Mouse (Mus musculus) liver, postnatal 0 days (tissue): Measurements from ENCODE around the gene Ptpn5. TPM values are rescaled to one million over a fixed set of nuclear protein-coding genes. Genes with fewer than 3 reads are reported as not detected.

Experiments used
- ATAC-seq: fragments of 200-750 bp; cut with Nextera tagmentation; 2 replicates; pipeline ENCODE4 v1.8.0; 2017; ENCODE audit warnings: mild to moderate bottlenecking, moderate library complexity
- DNase-seq: peaks from one replicate; pipeline ENCODE4 v3.0.0-alpha.2; 2016
- H3K27ac ChIP-seq: fragments of 300-500 bp; sonication (generic); 2 replicates; pipeline ENCODE4 v1.5.1; 2014; ENCODE audit warnings: antibody characterized with exemption, moderate library complexity, mild to moderate bottlenecking, low read depth
- H3K27me3 ChIP-seq: fragments of 300-500 bp; sonication (generic); 2 replicates; pipeline ENCODE4 v1.6.1; 2014; ENCODE audit warnings: low read length, control low read depth, mixed read lengths; ENCODE audit not compliant: insufficient read depth
- H3K36me3 ChIP-seq: fragments of 300-500 bp; sonication (generic); replicated peaks from 2 replicates; pipeline ENCODE4 v1.6.1; 2014; ENCODE audit warnings: mild to moderate bottlenecking, control low read depth, low read length, moderate library complexity, mixed read lengths; ENCODE audit not compliant: insufficient read depth
- H3K4me1 ChIP-seq: fragments of 300-500 bp; sonication (generic); 2 replicates; pipeline ENCODE4 v1.6.1; 2014; ENCODE audit warnings: antibody characterized with exemption, mild to moderate bottlenecking, control low read depth; ENCODE audit not compliant: insufficient read depth
- H3K4me2 ChIP-seq: fragments of 300-500 bp; sonication (generic); 2 replicates; pipeline ENCODE4 v1.6.1; 2014; ENCODE audit warnings: low read depth, mild to moderate bottlenecking, low read length, moderate library complexity, mixed read lengths
- H3K4me3 ChIP-seq: fragments of 300-500 bp; sonication (generic); 2 replicates; pipeline ENCODE4 v1.5.1; 2014; ENCODE audit warnings: low read depth, low read length
- H3K9ac ChIP-seq: fragments of 300-500 bp; sonication (generic); replicated peaks from 2 replicates; pipeline ENCODE4 v1.6.1; 2014; ENCODE audit warnings: mild to moderate bottlenecking, moderate library complexity
- H3K9me3 ChIP-seq: fragments of 300-500 bp; sonication (generic); 2 replicates; pipeline ENCODE4 v1.6.1; 2016; ENCODE audit warnings: mild to moderate bottlenecking, control low read depth, low read length, mixed read lengths
- CTCF ChIP-seq: sonication (generic); IDR thresholded peaks from 2 replicates; pipeline ENCODE4 v1.5.1; 2016; ENCODE audit warnings: antibody characterized with exemption, low read depth
- EP300 ChIP-seq: IDR thresholded peaks from 2 replicates; pipeline ENCODE4 v1.6.1; 2016; ENCODE audit warnings: antibody characterized with exemption, low read depth, mild to moderate bottlenecking
- WGBS: fragments of 180-500 bp; shearing (Covaris S2); extraction: QIAGEN DNeasy Blood & Tissue Kit; methylation state at CpG from one replicate; pipeline ENCODE4 v1.1.7; 2014; ENCODE audit not compliant: insufficient replicate concordance; 5-methylcytosine and 5-hydroxymethylcytosine counted together
- polyA plus RNA-seq: library from polyadenylated mRNA; unstranded; fragments of >200 nt; fragmentation: Nextera tagmentation; extraction: Ambion mirVana; gene quantifications from 2 replicates; pipeline ENCODE4 v1.2.1, GENCODE M21; 2015

Ptpn5 gene
- polyA plus RNA-seq, 1 experiment from 2014 or later = not detected

DNA sequence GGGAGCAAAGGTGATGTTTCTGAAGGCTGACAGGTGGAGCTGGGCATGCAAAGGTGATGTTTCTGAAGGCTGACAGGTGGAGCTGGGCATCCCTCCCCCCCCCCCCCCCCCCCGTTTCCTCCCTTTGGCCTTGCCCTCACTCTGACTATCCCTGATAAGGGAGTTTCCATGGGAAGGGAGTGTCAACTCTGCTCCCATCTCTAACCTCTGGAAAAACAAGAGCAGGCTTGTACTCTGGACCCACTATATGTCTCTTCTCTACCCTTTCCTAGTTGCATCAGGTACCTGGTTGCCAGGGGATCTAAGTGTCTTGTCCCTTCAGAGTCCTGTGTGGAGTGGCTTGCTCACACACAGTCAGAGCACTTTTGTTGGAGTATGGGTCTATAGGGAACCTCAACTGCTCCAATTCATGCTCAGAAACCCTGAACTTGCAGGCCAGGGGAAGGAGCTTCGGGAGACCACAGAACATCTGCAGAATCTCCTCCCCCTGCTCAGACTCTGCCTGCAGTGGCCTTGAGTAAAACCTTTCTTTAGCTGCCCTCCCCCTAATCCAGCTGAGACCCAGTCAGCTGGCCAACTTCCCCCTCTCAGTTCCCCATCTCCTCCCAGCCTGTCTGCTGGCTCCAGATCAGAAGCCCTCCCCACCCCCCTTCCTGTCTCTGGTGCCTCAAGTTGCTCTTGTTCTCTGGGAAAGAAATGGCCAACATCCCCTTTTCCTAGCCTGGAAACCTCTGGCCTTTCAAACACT is 81.9 kb downstream of the Ptpn5 start:
- H3K9ac ChIP-seq = no peak overlapping the region; the same call in 1 of the 2 replicates
- H3K4me2 ChIP-seq = peak overlapping the region; percentile 90
- peak overlapping the region; percentile 97 for H3K27ac ChIP-seq
- TF ChIP-seq EP300 (no peak), CTCF (no peak)
- peaks cover 5% of the 10 kb centered on the region for H3K36me3 ChIP-seq
- DNase-seq (peak; percentile 68), ATAC-seq (0 out of 2 replicates have a peak, but pooled peaks have one; percentile 6)
- 2% methylated on average over 2 of the region's 2 CpGs for WGBS
- no peaks in the 10 kb centered on the region for H3K9me3 ChIP-seq
- H3K4me1 ChIP-seq = peaks cover 40% of the 10 kb centered on the region
- H3K4me3 ChIP-seq = peak overlapping the region; percentile 78
- no peaks in the 10 kb centered on the region for H3K27me3 ChIP-seq

DNA sequence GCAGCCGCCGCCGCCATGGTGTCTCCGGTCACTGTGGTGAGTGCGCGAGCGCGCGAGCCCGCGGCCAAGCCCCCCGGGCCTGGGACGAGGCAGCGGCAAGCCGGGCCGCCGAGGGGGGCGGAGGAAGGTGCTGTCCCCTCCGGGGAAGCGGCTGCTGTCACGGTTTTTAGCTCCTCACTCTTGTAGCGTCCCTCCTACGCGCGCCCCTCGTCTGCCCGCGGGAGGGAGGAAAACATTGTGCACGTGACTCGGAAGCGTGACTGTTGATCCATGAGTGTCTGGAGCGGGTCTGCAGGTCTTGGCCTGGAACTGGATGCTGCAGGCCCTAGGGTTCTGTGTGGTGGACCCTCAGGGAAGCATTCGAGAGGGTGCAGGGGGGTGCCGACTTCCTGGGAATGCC is 82.7 kb downstream of the Ptpn5 start:
- no peak for TF ChIP-seq EP300
- no peak for TF ChIP-seq CTCF
- Histone ChIP-seq H3K4me2 (peak overlapping the region; percentile 90), H3K36me3 (peaks cover 5% of the 10 kb centered on the region), H3K27ac (peak overlapping the region; percentile 97), H3K9me3 (no peaks in the 10 kb centered on the region), H3K4me1 (peaks cover 37% of the 10 kb centered on the region), H3K9ac (peak overlapping the region; percentile 87), H3K4me3 (peak overlapping the region; percentile 78), H3K27me3 (no peaks in the 10 kb centered on the region)
- peak; percentile 54 for ATAC-seq
- WGBS = 2% methylated on average over 27 of the region's 34 CpGs
- no peak for DNase-seq

GRCm38 (mm10) chr7:47050366-47050765 is 83.1 kb downstream of the Ptpn5 start, which contains the start of gene Tmem86a:
Gene Tmem86a (plus strand): TSS chr7:47050601.
- ATAC-seq (peak; percentile 96), DNase-seq (peak; percentile 93)
- H3K36me3 ChIP-seq = peaks cover 5% of the 10 kb centered on the region
- H3K27me3 ChIP-seq = no peaks in the 10 kb centered on the region
- peak within 1 kb of the TSS; percentile 97 for H3K27ac ChIP-seq
- TF ChIP-seq EP300 (no peak), CTCF (no peak)
- H3K4me1 ChIP-seq = peaks cover 34% of the 10 kb centered on the region
- WGBS = 0% methylated on average over 29 of the region's 33 CpGs
- peak within 1 kb of the TSS; percentile 90 for H3K4me2 ChIP-seq
- H3K4me3 ChIP-seq = peak within 1 kb of the TSS; percentile 78
- no peaks in the 10 kb centered on the region for H3K9me3 ChIP-seq
- H3K9ac ChIP-seq = peak within 1 kb of the TSS; percentile 87

GRCm38 (mm10) chr7:47042823-47043490 is 90.5 kb downstream of the Ptpn5 start:
- 29% methylated on average over 6 of the region's 6 CpGs for WGBS
- DNase-seq (peak; percentile 24), ATAC-seq (peak; percentile 47)
- H3K4me1 ChIP-seq = peaks cover 23% of the 10 kb centered on the region
- no peaks in the 10 kb centered on the region for H3K9me3 ChIP-seq
- no peaks in the 10 kb centered on the region for H3K27me3 ChIP-seq
- H3K4me2 ChIP-seq = no peak overlapping the region
- peak overlapping the region; percentile 76 for H3K27ac ChIP-seq
- no peaks in the 10 kb centered on the region for H3K36me3 ChIP-seq
- TF ChIP-seq CTCF (no peak), EP300 (0 out of 2 replicates have a peak, but pooled peaks have one; percentile 21)
- H3K4me3 ChIP-seq = no peak overlapping the region
- H3K9ac ChIP-seq = no peak overlapping the region

DNA sequence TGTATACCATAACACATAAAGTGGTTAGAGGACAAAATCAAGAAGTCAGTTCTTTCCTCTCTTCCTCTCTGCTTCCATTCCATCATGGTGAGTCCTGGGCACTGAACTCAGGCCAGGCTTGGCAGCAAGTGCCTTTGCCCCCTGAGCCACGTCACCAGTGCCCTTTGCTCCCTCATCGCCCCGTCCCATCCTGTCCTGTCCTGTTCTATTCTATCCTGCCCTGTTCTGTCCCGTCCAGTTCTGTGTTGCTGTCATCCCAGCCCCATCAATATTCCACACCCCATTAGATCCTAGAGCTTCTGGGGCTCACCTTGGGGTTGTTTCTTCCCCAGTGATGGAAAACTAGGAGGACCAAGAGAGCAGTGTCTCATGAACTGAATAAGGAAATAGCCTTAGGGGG is 91.4 kb downstream of the Ptpn5 start:
- TF ChIP-seq CTCF (no peak), EP300 (peak; percentile 50; the same call in 1 of the 2 replicates)
- DNase-seq (peak; percentile 49), ATAC-seq (peak; percentile 88)
- Histone ChIP-seq H3K4me2 (no peak overlapping the region), H3K9ac (no peak overlapping the region), H3K4me3 (no peak overlapping the region), H3K4me1 (peaks cover 23% of the 10 kb centered on the region), H3K27ac (peak overlapping the region; percentile 76), H3K27me3 (no peaks in the 10 kb centered on the region), H3K9me3 (no peaks in the 10 kb centered on the region), H3K36me3 (no peaks in the 10 kb centered on the region)
- WGBS = 68% methylated on average over 4 of the region's 4 CpGs

- ATAC-seq (no peak), DNase-seq (no peak)
- TF ChIP-seq CTCF (no peak), EP300 (no peak)
- H3K36me3 ChIP-seq = no peaks in the 10 kb centered on the region
- 68% methylated on average over 3 of the region's 3 CpGs for WGBS
- H3K4me3 ChIP-seq = no peak overlapping the region
- no peak overlapping the region for H3K9ac ChIP-seq
- no peaks in the 10 kb centered on the region for H3K27me3 ChIP-seq
- H3K4me2 ChIP-seq = no peak overlapping the region
- H3K27ac ChIP-seq = peak overlapping the region; percentile 19; the same call in 1 of the 2 replicates
- no peaks in the 10 kb centered on the region for H3K9me3 ChIP-seq
- H3K4me1 ChIP-seq = peaks cover 23% of the 10 kb centered on the region
Measured at GRCm38 (mm10) chr7:47041706-47042105, 91.8 kb downstream of the Ptpn5 start.
